Mouse (Mus musculus) small intestine, adult 2 months (tissue): Measurements from ENCODE around the gene Tspan9.

Experiments used
- CTCF ChIP-seq: fragments of 200-500 bp; IDR thresholded peaks from 2 replicates; pipeline ENCODE4 v1.5.1; 2012; ENCODE audit warnings: low read depth, mild to moderate bottlenecking, control low read depth, inconsistent platforms, low read length, moderate library complexity, mixed read lengths; ENCODE audit not compliant: insufficient replicate concordance, insufficient read length; ENCODE audit errors: extremely low read depth
- POLR2A ChIP-seq: fragments of 200-500 bp; IDR thresholded peaks from 2 replicates; pipeline ENCODE4 v1.6.1; 2012; ENCODE audit warnings: low read depth, mild to moderate bottlenecking, control low read depth, inconsistent platforms, low read length, moderate library complexity

GRCm38 (mm10) chr6:128039077-128039766, 104.2 kb downstream of the Tspan9 start:
- TF ChIP-seq POLR2A (no peak), CTCF (no peak)
